Mouse (Mus musculus) NIH3T3 (cell line): Measurements from ENCODE around the gene Hist2h2be.
"Not testable (repeated sequence)": the region's sequence is repeated elsewhere in the genome, so short reads cannot be mapped to it uniquely, and the experiment has no call there.

Experiments used
- DNase-seq: peaks from one replicate; pipeline ENCODE4 v3.0.0-alpha.2; 2012; ENCODE audit warnings: low read depth

The Hist2h2be gene

DNA sequence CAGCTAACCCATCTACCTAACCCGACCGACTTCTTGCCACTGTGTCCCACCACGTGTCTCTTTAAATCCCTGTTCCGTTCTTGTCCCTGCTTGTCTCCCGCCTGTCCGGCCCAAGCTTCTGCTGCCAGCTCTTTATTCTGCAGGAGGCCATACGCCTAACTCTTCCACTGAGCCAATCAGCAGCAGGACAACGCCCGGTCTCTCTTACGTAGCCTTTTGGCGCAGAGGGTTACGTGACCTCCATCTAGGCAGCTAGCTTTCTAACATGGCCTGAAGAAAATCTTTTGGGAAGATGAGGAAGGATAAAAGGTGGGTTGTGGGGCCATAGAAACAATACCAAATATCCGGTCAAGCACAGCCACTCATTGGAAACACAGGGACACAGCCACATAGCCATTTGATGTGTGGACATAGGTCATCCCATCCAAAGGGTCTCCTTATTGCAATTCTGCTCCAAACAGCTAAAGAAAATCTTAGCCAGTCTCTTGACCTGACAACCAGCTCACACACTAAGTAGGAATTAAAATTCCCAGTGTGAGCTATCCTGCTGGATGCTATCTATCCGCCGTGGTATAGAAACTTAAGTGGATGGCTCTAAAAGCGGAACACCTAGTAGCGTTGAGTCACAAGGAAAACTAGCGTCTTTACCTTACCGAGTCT is 41.4 kb downstream of the Hist2h2be start:
- peak; percentile 91 for DNase-seq

DNA sequence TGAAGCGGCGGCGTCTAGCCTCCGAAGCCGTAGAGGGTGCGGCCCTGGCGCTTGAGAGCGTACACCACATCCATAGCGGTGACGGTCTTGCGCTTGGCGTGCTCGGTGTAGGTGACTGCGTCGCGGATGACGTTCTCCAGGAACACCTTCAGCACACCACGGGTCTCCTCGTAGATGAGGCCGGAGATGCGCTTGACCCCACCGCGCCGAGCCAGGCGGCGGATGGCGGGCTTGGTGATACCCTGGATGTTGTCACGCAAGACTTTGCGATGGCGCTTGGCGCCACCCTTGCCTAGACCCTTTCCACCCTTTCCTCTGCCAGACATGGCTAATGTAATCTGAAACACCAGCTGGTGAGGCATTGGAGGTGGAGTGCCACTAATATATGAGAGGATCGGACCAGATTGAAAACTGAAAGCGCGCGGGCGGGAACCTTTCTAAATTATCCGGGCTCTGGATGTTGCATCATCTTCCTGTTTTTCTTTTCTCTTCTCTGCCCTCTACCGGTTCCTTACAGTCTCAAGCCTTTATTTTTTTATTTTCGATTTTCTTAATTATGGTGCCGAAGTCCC is 42.1 kb downstream of the Hist2h2be start, which contains the start of gene Hist2h4:
Hist2h4 (minus strand) TSS at position 333 of the 572 bp plus-strand sequence.
- peak; percentile 97 for DNase-seq

GRCm38 (mm10) chr3:96263558-96264403 is 42.9 kb downstream of the Hist2h2be start:
- peak; percentile 65 for DNase-seq

DNA sequence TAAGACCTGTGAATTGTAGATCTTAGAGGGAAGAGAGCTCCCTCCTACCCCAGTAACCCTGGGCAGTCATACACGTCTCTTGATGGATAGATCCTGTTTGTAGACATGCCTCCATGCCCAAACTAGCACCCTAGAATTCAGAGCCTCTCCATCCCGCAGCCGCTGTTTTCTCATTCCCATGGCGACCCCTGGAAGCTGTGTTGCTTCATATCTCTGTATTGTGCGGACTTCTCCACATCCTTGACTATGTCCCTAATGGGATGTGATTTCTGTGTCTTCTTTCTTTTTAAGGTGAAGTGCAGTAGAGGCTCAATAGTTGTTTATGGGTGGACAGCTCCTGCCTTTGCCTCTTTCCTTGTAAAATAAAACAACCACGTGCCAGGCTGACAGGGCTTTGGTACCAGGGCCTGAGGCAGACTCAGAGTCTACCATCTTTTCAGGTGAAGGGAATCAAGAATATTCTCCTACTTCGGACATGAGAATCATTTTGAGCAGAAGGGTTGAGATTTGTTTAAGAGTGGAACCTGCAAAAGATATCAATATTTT is 43.6 kb downstream of the Hist2h2be start:
- DNase-seq, result peak; percentile 37

DNA sequence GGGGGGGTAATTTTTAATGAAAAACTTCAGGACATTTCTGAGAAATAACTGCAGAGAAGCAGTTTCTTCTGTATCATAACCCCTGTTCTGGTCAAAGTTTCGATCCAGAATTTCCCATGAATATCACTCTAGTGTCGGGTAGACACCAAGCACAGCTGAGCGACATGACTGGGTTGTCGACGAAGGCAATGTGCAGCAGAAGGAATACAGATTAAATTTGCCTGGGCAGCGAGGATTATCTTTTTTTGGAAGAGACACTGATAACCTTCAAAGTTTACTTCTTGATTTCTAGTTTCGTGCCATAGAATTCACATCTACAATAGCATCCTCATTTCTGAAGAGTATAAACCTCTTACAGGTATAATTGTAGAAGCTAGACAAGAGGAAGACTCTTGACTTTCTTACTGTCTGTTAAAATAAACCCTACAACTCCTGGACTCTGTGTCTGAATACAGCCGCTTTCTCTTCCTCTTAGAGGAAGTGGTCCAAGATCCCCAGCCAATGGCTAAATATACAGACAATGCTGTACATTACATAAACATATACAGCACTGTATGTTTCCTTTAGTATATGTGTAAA is 45.3 kb downstream of the Hist2h2be start:
- DNase-seq, result no peak

DNA sequence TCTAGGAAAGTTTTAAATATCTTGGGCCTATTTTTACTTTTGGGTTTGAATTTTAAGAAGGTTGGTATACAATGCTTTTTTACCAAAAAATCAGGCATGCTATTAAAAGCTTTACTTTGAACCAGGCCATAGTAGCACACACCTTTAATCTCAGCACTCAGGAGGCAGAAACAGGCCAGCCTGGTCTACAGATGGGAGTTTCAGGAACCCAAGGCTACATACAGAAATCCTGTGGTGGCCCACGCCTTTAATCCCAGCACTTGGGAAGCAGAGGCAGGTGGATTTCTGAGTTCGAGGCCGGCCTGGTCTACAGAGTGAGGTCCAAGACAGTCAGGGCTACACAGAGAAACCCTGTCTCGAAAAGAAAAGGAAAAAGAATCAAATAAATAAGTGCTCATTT is 46.6 kb downstream of the Hist2h2be start:
- no peak for DNase-seq

GRCm38 (mm10) chr3:96268051-96268775 is 47.3 kb downstream of the Hist2h2be start, which contains the start of gene Hist2h3b:
Gene Hist2h3b (plus strand): TSS chr3:96268654.
- DNase-seq, result peak; percentile 91

DNA sequence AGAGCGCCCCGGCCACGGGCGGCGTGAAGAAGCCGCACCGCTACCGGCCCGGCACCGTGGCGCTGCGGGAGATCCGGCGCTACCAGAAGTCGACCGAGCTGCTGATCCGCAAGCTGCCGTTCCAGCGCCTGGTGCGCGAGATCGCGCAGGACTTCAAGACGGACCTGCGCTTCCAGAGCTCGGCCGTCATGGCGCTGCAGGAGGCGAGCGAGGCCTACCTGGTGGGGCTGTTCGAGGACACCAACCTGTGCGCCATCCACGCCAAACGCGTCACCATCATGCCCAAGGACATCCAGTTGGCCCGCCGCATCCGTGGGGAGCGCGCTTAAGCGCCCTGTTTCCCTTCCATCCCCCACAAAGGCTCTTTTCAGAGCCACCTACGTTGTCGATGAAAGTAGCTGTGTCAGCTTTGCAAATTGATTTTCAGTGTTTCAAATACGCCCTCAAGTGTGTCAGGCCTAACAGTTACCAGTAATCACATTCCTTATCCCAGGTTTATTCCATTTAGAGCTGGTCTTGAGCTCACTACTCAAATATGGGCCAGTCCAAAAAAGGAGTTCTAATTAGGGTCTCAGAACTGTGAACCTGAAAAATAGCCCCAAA is 48.0 kb downstream of the Hist2h2be start:
- DNase-seq, result not testable (repeated sequence)

- peak; percentile 97 for DNase-seq
Measured at GRCm38 (mm10) chr3:96269511-96270474, 48.9 kb downstream of the Hist2h2be start, which contains the start of gene Hist2h2bb. Gene Hist2h2bb (plus strand): TSS chr3:96269752.
